Mouse (Mus musculus) intestine, embryonic 14.5 days (tissue): ENCODE measurements around the gene Dpf1. TPM values are rescaled to one million over a fixed set of nuclear protein-coding genes. Genes with fewer than 3 reads are reported as not detected.
A peak's percentile ranks its signal among the peaks of the same experiment; 100 is the strongest.

Experiments used
- ATAC-seq: fragments of 200-750 bp; cut with Nextera tagmentation; replicated peaks from 2 replicates; pipeline ENCODE4 v1.8.0; 2017; ENCODE audit warnings: low read depth, moderate number of reproducible peaks, moderate TSS enrichment, moderate library complexity; ENCODE audit not compliant: low FRiP score, low TSS enrichment
- DNase-seq: peaks from one replicate; pipeline ENCODE4 v3.0.0-alpha.2; 2018; ENCODE audit warnings: low spot score
- H3K27ac ChIP-seq: fragments of 300-500 bp; sonication (generic); 2 replicates; pipeline ENCODE4 v1.5.1; 2014; ENCODE audit warnings: low read depth, mild to moderate bottlenecking, control low read depth
- H3K27me3 ChIP-seq: fragments of 300-500 bp; sonication (generic); replicated peaks from 2 replicates; pipeline ENCODE4 v1.6.1; 2014; ENCODE audit warnings: low read length, control low read depth; ENCODE audit not compliant: control insufficient read depth, insufficient read depth
- H3K36me3 ChIP-seq: fragments of 300-500 bp; sonication (generic); 2 replicates; pipeline ENCODE4 v1.6.1; 2014; ENCODE audit warnings: low read length, control low read depth; ENCODE audit not compliant: control insufficient read depth, insufficient read depth
- H3K4me1 ChIP-seq: fragments of 300-500 bp; sonication (generic); replicated peaks from 2 replicates; pipeline ENCODE4 v1.6.1; 2014; ENCODE audit warnings: low read length, control low read depth, mixed read lengths; ENCODE audit not compliant: control insufficient read depth, insufficient read depth
- H3K4me2 ChIP-seq: fragments of 300-500 bp; sonication (generic); 2 replicates; pipeline ENCODE4 v1.6.1; 2014; ENCODE audit warnings: low read length
- H3K4me3 ChIP-seq: fragments of 300-500 bp; sonication (generic); 2 replicates; pipeline ENCODE4 v1.5.1; 2014; ENCODE audit warnings: low read depth, low read length, control low read depth, mixed read lengths
- H3K9ac ChIP-seq: fragments of 300-500 bp; sonication (generic); 2 replicates; pipeline ENCODE4 v1.6.1; 2014; ENCODE audit warnings: mild to moderate bottlenecking, low read length
- H3K9me3 ChIP-seq: fragments of 300-500 bp; sonication (generic); 2 replicates; pipeline ENCODE4 v1.6.1; 2016; ENCODE audit warnings: low read length, control low read depth; ENCODE audit not compliant: control insufficient read depth
- WGBS: fragments of 180-500 bp; shearing (Covaris S2); extraction: QIAGEN DNeasy Blood & Tissue Kit; methylation state at CpG from one replicate; pipeline ENCODE4 v1.1.7; 2014; 5-methylcytosine and 5-hydroxymethylcytosine counted together
- polyA plus RNA-seq: library from polyadenylated mRNA; unstranded; fragments of >200 nt; fragmentation: Nextera tagmentation; extraction: Ambion mirVana; gene quantifications from 2 replicates; pipeline ENCODE4 v1.2.1, GENCODE M21; 2014

The Dpf1 gene
- polyA plus RNA-seq: 7.4 and 8.8 TPM in 2 replicates

DNA sequence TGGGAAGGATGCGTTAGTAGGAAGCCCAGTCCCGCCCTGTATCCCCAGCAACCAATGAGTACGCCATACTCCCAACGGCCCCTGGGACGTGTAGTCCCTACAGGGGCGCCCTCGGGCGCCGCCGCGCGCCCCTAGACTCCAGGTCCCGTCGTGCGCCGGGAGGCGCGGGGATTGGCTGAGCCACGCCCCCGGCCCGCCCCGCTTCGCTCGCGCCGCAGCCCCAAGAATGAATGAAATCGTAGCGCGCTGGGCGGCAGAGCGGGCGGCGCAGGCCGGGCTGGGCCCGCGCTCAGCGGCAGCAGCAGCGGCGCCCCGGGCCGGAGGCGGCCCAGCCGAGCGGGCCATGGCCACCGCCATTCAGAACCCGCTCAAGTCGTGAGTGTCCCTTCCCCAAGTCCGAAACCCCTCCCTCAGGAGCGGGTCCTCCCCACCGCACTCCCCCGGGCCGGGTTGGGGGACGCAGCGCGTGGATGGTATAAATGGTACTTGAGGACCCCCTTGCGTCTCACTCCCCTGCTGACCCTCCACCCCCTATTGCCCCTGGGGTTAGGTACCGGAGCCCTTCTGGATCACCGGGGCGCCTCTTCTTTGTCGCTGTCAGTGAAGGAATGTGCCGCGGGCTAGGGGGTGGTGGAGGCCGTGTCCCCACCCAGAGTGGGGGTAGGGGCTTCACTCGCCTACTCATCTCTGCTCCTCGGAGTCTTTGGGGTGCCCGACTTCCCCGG lies at the start of gene Dpf1:
Gene Dpf1, plus strand, starts transcription at position 214 of the 725 bp plus-strand sequence.
- Histone ChIP-seq H3K9ac (peak within 1 kb of the TSS; percentile 37; the same call in 1 of the 2 replicates), H3K4me1 (peaks cover 32% of the 10 kb centered on the region), H3K27ac (no peak within 1 kb of the TSS), H3K4me3 (peak within 1 kb of the TSS; percentile 43), H3K27me3 (peaks cover 19% of the 10 kb centered on the region), H3K4me2 (peak within 1 kb of the TSS; percentile 87), H3K9me3 (no peaks in the 10 kb centered on the region), H3K36me3 (no peaks in the 10 kb centered on the region)
- under 1% methylated on average over 65 of the region's 67 CpGs for WGBS
- peak; percentile 78 for ATAC-seq
- peak; percentile 84 for DNase-seq

- H3K4me2 ChIP-seq: no peak overlapping the region
- no peak for DNase-seq
- H3K36me3 ChIP-seq: 0 out of 2 replicates have a peak, but pooled peaks cover 13% of the 10 kb centered on the region
- H3K9me3 ChIP-seq: no peaks in the 10 kb centered on the region
- 80% methylated on average over 4 of the region's 4 CpGs for WGBS
- H3K27me3 ChIP-seq: no peaks in the 10 kb centered on the region
- no peak overlapping the region for H3K9ac ChIP-seq
- H3K27ac ChIP-seq: no peak overlapping the region
- ATAC-seq: no peak
- peaks cover 18% of the 10 kb centered on the region for H3K4me1 ChIP-seq
- no peak overlapping the region for H3K4me3 ChIP-seq
Observed at GRCm38 (mm10) chr7:29255875-29256274, 47.9 kb upstream of the Dpf1 start.

GRCm38 (mm10) chr7:29257368-29257767 lies 46.4 kb upstream of the Dpf1 start:
- peaks cover 18% of the 10 kb centered on the region for H3K4me1 ChIP-seq

GRCm38 (mm10) chr7:29259781-29260730 lies 43.7 kb upstream of the Dpf1 start:
- no peaks in the 10 kb centered on the region for H3K27me3 ChIP-seq
- H3K9ac ChIP-seq: no peak overlapping the region
- H3K4me2 ChIP-seq: no peak overlapping the region
- H3K27ac ChIP-seq: no peak overlapping the region
- peaks cover 18% of the 10 kb centered on the region for H3K4me1 ChIP-seq
- H3K9me3 ChIP-seq: no peaks in the 10 kb centered on the region
- ATAC-seq: no peak
- DNase-seq: no peak
- H3K4me3 ChIP-seq: no peak overlapping the region
- H3K36me3 ChIP-seq: 0 out of 2 replicates have a peak, but pooled peaks cover 13% of the 10 kb centered on the region
- 83% methylated on average over 10 of the region's 10 CpGs for WGBS

More at GRCm38 (mm10) chr7:29257368-29257767, 46.4 kb upstream of the Dpf1 start:
- ATAC-seq (no peak), DNase-seq (no peak)
- Histone ChIP-seq H3K36me3 (0 out of 2 replicates have a peak, but pooled peaks cover 13% of the 10 kb centered on the region), H3K9ac (no peak overlapping the region), H3K27ac (no peak overlapping the region), H3K4me3 (no peak overlapping the region), H3K4me2 (no peak overlapping the region), H3K9me3 (no peaks in the 10 kb centered on the region), H3K27me3 (no peaks in the 10 kb centered on the region)
- 86% methylated on average over 1 of the region's 1 CpGs for WGBS

- H3K4me1 ChIP-seq: peaks cover 11% of the 10 kb centered on the region
- 76% methylated on average over 6 of the region's 6 CpGs for WGBS
- ATAC-seq: no peak
Observed at GRCm38 (mm10) chr7:29262151-29262550, 41.6 kb upstream of the Dpf1 start.

GRCm38 (mm10) chr7:29263831-29264230 lies 39.9 kb upstream of the Dpf1 start:
- 88% methylated on average over 3 of the region's 3 CpGs for WGBS
- H3K9ac ChIP-seq: no peak overlapping the region
- 0 out of 2 replicates have a peak, but pooled peaks cover 5% of the 10 kb centered on the region for H3K4me1 ChIP-seq
- H3K4me2 ChIP-seq: no peak overlapping the region
- 0 out of 2 replicates have a peak, but pooled peaks cover 9% of the 10 kb centered on the region for H3K36me3 ChIP-seq
- no peaks in the 10 kb centered on the region for H3K9me3 ChIP-seq
- H3K4me3 ChIP-seq: no peak overlapping the region
- H3K27me3 ChIP-seq: no peaks in the 10 kb centered on the region
- H3K27ac ChIP-seq: no peak overlapping the region
- ATAC-seq: no peak
- no peak for DNase-seq

More at GRCm38 (mm10) chr7:29262151-29262550, 41.6 kb upstream of the Dpf1 start:
- Histone ChIP-seq H3K9ac (no peak overlapping the region), H3K27ac (no peak overlapping the region), H3K36me3 (0 out of 2 replicates have a peak, but pooled peaks cover 13% of the 10 kb centered on the region), H3K4me2 (no peak overlapping the region), H3K9me3 (no peaks in the 10 kb centered on the region), H3K27me3 (no peaks in the 10 kb centered on the region), H3K4me3 (no peak overlapping the region)
- no peak for DNase-seq

GRCm38 (mm10) chr7:29265636-29266035 lies 38.1 kb upstream of the Dpf1 start:
- no peak overlapping the region for H3K27ac ChIP-seq
- 74% methylated on average over 7 of the region's 7 CpGs for WGBS
- H3K4me1 ChIP-seq: 0 out of 2 replicates have a peak, but pooled peaks cover 5% of the 10 kb centered on the region
- H3K9me3 ChIP-seq: no peaks in the 10 kb centered on the region
- H3K36me3 ChIP-seq: no peaks in the 10 kb centered on the region
- ATAC-seq (no peak), DNase-seq (no peak)
- no peak overlapping the region for H3K9ac ChIP-seq
- H3K4me2 ChIP-seq: no peak overlapping the region
- no peak overlapping the region for H3K4me3 ChIP-seq
- H3K27me3 ChIP-seq: no peaks in the 10 kb centered on the region

DNA sequence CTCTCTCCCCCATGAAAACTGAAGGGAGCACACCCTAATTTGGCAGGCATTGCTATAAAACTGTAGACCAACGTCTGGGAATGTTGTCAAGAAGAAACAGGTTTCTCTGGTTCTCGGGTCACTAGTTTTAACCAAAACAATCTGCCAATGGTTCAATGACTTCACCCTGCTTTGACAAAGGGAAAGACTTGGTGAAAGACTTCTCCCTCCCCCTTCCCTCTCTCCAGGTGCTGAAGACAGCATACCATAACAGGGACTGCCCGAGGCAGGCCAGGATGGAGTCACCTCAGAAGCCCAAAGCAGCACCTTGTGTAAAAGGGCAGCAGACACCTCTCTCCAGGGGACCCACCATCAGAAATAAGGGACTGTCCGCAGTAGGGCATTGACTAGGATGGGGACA lies 36.8 kb upstream of the Dpf1 start:
- WGBS: 60% methylated on average over 4 of the region's 4 CpGs
- Histone ChIP-seq H3K36me3 (no peaks in the 10 kb centered on the region), H3K4me3 (no peak overlapping the region), H3K9ac (no peak overlapping the region), H3K4me1 (peaks cover 8% of the 10 kb centered on the region), H3K27me3 (no peaks in the 10 kb centered on the region), H3K9me3 (no peaks in the 10 kb centered on the region), H3K27ac (no peak overlapping the region), H3K4me2 (no peak overlapping the region)
- ATAC-seq (no peak), DNase-seq (no peak)
